Mouse (Mus musculus): ENCODE data around the gene Ccdc90b.

DNA sequence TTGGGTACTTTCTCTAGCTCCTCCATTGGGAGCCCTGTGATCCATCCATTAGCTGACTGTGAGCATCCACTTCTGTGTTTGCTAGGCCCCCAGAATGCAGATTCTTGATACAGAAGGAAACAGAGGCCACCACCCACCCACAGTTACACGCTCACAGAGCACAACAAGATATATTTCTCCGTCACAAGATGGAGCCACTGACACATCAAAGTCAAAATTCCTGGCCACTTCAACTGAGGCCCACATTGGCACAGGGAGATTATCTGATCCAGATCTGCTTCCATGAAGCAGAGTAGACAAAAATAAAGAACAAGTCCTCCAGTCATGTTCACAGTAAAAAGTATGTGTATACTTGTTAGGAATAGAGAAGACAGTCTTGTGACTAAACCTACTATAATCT is 69.2 kb downstream of the Ccdc90b start:
- TF ChIP-seq POLR2A (IDR thresholded peaks at IDR 0.05; ENCODE audit: insufficient read depth, low read depth, low read length) (no peak), CTCF (IDR thresholded peaks at IDR 0.05; ENCODE audit: insufficient read depth, low read depth, low read length) (no peak)

All from olfactory bulb, adult 2 months (tissue).